Mouse (Mus musculus): ENCODE data around the gene Nek5. TPM values are rescaled to one million over a fixed set of nuclear protein-coding genes. Genes with fewer than 3 reads are reported as not detected.

The Nek5 gene
- total RNA-seq, 2 experiments from 2014 or later, result not detected

DNA sequence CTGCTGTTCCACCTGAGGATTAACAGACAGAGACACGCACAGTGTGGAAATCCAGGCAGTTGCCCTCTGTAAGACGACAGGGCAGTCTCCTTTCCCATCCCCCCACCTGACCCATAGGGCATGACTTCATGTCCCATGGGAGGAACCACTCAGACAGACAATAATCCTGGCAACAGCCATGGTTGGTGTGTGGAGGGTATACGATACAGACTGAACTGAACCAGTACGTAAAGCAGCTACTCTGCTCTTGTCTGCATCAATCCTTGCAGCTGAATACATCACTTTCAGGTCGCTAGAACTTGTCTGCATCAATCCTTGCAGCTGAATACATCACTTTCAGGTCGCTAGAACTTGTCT lies 84.7 kb downstream of the Nek5 start:
- no peak for DNase-seq (ENCODE audit: extremely low spot score in 1 of 2, low spot score in 2 of 2)
- Histone ChIP-seq H3K27ac (no peak overlapping the region), H3K4me3 (no peak overlapping the region)
- no peak for TF ChIP-seq CTCF (IDR thresholded peaks at IDR 0.05)
- intact Hi-C loops (cut with DNase I), result no loop called here

DNA sequence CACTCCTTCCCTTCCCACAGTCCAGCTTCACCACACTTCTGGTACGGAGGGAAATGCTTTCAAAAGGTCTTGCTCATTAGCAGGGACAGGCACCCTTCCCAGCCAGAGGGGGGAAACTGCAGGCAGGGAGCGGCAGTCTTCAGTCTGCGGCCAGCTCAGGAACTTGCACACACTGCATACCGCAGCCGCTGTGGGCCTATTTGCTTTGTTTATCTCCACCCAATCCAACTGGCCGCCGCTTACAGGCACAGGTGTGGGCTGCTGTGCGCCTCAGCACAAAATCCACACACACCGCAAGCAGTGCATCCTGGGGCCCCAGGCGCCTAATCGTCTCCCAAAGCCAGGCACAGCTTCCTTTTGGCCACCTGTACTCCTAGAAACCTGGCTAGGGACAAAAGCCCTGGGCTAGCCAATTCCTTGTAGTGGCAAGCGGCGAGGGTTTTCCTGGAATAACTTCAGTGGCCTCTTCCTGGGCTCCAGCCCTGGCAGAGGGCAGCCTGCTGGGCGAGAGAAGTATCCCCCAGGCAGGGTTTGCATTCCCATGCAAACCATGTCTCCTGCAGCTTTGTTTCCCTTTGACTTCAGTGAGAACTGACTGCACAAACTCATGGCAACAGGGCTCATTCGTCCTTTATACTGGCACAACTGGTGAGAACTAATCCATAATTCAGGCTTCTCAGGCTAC lies 85.2 kb downstream of the Nek5 start:
- no peak overlapping the region for H3K27ac ChIP-seq
- intact Hi-C loops (cut with DNase I), result no loop called here
- no peak for TF ChIP-seq CTCF (IDR thresholded peaks at IDR 0.05)
- DNase-seq (ENCODE audit: extremely low spot score in 1 of 2, low spot score in 2 of 2), result no peak
- H3K4me3 ChIP-seq, result no peak overlapping the region

DNA sequence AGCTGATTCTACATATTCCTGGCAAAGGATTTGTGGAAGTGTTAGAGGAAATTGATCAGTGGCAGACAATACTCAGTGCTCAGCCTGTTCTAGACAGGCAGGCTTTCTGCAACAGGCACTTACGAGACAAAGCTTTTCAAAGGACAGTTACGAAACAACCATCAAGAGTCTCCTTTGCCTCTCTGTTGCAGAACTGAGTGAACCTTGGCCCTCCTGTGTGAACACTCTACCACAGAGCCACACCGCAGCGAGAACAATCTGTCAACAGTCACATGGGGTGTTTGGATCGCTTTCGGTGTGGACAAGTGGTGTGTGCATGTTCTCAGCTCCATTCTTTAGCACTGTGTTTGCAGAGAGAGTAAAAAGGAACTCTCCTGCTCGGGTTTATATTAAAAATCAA lies 87.8 kb downstream of the Nek5 start:
- DNase-seq (ENCODE audit: extremely low spot score in 1 of 2, low spot score in 2 of 2), result no peak
- H3K27ac ChIP-seq, result no peak overlapping the region
- no peak for TF ChIP-seq CTCF (IDR thresholded peaks at IDR 0.05)
- H3K4me3 ChIP-seq, result no peak overlapping the region
- intact Hi-C loops (cut with DNase I), result no loop called here

DNA sequence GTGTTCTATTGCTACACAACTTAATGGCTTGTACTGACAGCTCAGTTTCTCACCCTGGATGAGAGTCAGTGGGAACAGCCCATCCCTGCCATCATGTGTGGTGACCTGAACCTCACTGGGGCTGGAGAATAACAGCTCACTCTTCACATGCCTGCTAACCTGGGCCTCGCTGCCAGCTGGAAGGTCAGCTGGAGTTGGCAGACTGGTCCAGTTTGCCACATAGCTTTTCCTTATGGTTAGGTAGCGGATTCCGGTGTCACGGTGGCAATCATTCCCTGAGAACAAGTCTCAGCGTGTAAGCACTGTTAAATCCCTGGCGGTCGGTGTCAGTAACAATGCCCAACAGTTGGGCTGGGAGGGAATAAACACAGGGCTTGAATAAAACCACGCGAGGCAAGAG lies 88.7 kb downstream of the Nek5 start:
- DNase-seq (ENCODE audit: extremely low spot score in 1 of 2, low spot score in 2 of 2), result no peak
- intact Hi-C loops (cut with DNase I), result no loop called here
- TF ChIP-seq CTCF (IDR thresholded peaks at IDR 0.05), result no peak
- Histone ChIP-seq H3K27ac (no peak overlapping the region), H3K4me3 (no peak overlapping the region)

DNA sequence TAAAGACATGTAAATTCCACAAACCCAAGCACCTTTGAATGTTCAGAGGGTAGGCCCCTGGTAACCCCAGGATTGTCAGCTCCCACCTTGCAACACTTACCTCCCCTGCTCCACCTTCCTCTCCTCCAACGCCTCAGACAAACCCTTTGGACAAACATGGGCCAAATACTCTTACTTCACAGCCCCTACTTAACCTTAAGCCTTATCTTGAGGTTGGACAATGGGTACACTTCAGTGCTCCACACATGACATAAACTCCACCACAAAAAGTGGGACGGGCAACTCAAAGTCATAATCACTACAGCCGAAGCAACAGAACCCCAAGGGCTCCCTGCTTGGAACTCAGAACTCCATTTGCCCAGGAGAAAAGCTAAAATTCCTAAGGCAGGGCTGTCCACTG lies 93.9 kb downstream of the Nek5 start:
- intact Hi-C loops (cut with DNase I), result no loop called here

DNA sequence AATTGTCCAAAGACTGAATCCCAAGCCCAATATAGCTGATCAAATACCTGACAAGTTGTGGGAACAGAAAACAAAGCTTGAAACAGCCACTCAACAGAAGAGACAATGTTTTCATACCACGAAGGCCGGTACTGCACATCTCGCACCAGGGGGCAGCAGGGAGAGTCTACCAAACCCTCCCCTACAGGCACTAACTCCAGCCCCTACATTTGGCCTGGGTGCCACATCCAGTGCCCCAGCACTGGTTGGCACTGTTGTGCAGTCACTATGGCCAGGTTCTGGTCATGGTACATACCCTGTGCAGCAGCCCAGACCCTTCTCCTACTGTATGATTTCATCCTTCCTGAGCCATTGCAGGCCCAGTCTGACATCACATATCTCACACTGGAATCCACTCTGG lies 95.9 kb downstream of the Nek5 start:
- no peak overlapping the region for H3K27ac ChIP-seq
- intact Hi-C loops (cut with DNase I), result no loop called here
- no peak; the same call in 1 of the 2 replicates for TF ChIP-seq CTCF (IDR thresholded peaks at IDR 0.05)
- no peak overlapping the region for H3K4me3 ChIP-seq
- DNase-seq (ENCODE audit: extremely low spot score in 1 of 2, low spot score in 2 of 2), result no peak

More for the DNA sequence above, 93.9 kb downstream of the Nek5 start:
- Histone ChIP-seq H3K4me3 (no peak overlapping the region), H3K27ac (no peak overlapping the region)
- DNase-seq (ENCODE audit: extremely low spot score in 1 of 2, low spot score in 2 of 2), result no peak
- TF ChIP-seq CTCF (IDR thresholded peaks at IDR 0.05), result no peak

DNA sequence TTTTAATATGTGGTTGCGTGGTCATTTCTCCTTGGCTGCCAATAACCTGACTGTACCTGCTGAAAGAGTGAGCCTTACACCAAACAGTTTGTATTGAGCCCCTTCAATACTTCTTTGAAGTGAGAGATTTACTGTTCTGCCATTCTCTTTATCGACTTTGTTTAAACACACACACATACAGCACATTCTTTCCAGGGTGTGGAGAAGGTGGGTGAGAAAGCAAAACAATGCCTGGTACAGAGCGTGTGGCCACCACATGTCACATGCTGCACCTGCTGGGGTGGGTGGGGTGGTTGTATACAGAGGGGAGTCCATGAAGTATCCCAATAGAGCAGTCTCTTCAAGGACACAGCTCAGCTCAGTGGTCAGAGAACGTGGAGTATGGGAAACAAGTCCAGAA lies 99.6 kb downstream of the Nek5 start:
- intact Hi-C loops (cut with DNase I), result no loop called here
- Histone ChIP-seq H3K4me3 (no peak overlapping the region), H3K27ac (no peak overlapping the region)
- TF ChIP-seq CTCF (IDR thresholded peaks at IDR 0.05), result no peak
- no peak for DNase-seq (ENCODE audit: extremely low spot score in 1 of 2, low spot score in 2 of 2)

Other genes starting within 250 kb of the Nek5 start
- gene Defb9, start 239.6 kb downstream of the Nek5 start, total RNA-seq (2021), result not detected
- not detected for gene Defb11, start 218.6 kb downstream of the Nek5 start, total RNA-seq (2021)
- not detected for gene Defb15, start 192.3 kb downstream of the Nek5 start, total RNA-seq (2021)
- gene Defb35, start 186.7 kb downstream of the Nek5 start, total RNA-seq (2021), result not detected
- gene Defb13, start 178.3 kb downstream of the Nek5 start, total RNA-seq (2021), result not detected
- gene Fam90a1a, start 166.3 kb downstream of the Nek5 start, total RNA-seq (2021), result not detected
- gene Ccdc70, start 155.3 kb downstream of the Nek5 start, total RNA-seq (2021), result not detected
- gene Atp7b, start 64.7 kb downstream of the Nek5 start, total RNA-seq (2021), result 1 to 10 TPM; 1.9 to 2.1 TPM
- gene Alg11, start 64.3 kb downstream of the Nek5 start, total RNA-seq (2021), result 10 to 100 TPM; 30.6 to 32.0 TPM
- gene Nek3, start 41.4 kb upstream of the Nek5 start, total RNA-seq (2021), result 1 to 10 TPM; 1.3 to 1.9 TPM
- gene Ckap2, start 60.8 kb upstream of the Nek5 start, total RNA-seq (2021), result under 1 TPM; 0.34 to 0.70 TPM
- gene Vps36, start 67.8 kb upstream of the Nek5 start, total RNA-seq (2021), result 10 to 100 TPM; 23.6 to 25.7 TPM
- gene Thsd1, start 102.3 kb upstream of the Nek5 start, total RNA-seq (2021), result 1 to 10 TPM; 2.6 to 3.9 TPM
- gene Tpte, start 158.4 kb upstream of the Nek5 start, total RNA-seq (2021), result not detected